Mouse (Mus musculus) embryo, embryonic 11.5 days (tissue): ENCODE measurements at regions not wholly inside any gene's neighbourhood (a gene's known extent, or its start where the extent isn't known, plus 50 kb on each side); places are given as distances from the start of the nearest gene placed in this dataset.
"Not testable (repeated sequence)": the region's sequence is repeated elsewhere in the genome, so short reads cannot be mapped to it uniquely, and the experiment has no call there.

Source experiments
- DNase-seq: peaks from one replicate; pipeline ENCODE4 v3.0.0-alpha.2; 2012; ENCODE audit warnings: low read depth, low spot score

DNA sequence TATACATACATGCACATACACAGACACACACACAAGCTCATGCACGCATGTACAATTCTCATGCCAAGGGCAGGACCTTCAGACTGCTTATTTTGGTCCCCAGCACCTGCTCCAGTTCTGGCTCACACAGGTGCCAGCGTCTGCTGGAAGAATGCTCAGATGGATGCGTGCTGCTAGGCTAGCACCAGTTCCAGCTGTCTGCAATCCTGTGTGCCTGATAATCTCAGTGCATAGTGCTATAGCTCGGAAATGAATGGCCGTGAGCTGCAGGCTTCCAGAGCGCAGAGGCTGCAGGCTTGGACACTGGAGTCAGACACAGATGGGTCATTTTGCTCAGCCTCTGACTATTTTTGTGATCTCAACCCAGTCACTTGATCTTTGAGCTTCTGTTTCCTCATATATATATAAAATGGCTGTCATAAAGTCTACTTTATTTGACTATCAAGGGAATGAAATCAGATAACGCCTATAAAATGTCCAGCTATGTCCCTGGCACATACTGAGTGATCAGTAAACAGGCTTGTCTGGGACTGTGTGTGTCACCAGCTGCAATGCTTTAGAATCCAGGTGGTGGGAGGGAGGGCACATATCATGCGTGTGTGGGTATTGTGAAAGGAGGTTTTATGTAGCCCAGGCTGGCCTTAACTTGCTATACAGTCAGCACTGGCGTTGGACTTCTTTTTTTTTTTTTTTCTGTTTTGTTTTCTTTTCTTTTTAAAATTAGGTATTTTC is 91.7 kb upstream of the Eif4g2 start:
- DNase-seq = no peak

DNA sequence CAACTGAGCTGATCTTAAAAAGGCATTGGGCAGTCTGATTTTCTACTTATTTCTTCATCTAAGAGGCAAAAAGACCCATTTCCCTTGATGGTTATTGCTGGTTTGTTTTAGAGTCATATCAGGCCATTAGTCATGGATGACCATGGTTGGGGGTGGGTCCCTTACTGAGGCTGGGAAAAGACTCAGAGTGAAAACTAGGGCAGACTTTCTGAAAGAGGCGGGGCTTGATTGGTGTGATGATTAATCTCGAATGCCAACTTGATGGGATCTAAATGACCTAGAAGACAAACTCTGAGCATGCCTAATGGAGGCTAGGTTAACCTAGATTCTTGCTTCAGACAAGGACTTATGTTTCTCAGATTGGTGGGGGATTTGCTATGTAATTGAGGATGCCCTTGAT is 89.2 kb upstream of the Eif4g2 start:
- DNase-seq = no peak

DNA sequence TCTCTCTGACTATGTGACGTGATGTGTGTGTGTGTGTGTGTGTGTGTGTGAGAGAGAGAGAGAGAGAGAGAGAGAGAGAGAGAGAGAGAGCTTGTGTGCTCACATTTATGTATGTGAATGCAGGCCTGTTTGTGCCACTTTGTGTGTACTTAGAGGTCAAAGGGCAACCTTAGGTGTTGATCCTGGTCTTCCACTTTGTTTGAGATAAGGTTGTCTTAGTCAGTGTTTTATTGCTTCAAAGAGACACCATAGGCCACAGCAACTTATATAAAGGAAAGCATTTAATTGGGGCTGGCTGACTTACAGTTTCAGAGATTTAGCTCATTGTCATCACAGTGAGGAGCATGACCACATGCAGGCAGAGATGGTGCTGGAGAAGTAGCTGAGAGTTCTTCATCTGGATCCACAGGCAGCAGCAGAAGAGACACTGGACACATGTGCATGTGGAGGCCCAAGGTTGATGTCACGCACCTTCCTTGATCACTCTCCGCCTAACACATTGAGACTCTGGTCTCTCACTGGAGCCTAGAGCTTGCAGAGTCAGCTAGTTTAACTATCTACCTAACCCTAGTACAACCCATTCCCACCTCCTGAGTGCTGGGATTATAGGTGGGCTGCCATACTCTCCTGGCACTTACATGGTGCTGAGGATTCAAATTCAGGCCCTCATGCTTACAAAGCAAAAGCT is 85.9 kb upstream of the Eif4g2 start:
- DNase-seq = not testable (repeated sequence)

DNA sequence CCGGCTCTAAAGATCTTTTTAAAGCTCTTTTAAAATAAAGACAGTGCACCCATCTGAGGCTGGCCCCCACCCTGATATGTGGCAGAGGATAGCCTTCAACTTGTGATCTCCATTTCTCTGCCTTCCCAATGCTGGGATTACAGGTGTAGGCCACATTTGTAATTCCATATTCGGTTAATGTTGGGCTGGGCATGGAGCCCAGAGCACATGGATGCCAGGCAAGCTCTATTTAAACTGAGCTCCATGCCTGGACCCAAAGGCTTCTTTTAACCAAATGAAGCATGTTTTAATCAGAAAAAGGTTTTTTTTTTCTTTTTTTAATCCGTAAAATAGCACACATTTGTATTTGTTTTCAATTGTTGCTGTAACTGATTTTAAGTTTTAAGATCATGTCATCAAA is 82.2 kb upstream of the Eif4g2 start:
- no peak for DNase-seq

DNA sequence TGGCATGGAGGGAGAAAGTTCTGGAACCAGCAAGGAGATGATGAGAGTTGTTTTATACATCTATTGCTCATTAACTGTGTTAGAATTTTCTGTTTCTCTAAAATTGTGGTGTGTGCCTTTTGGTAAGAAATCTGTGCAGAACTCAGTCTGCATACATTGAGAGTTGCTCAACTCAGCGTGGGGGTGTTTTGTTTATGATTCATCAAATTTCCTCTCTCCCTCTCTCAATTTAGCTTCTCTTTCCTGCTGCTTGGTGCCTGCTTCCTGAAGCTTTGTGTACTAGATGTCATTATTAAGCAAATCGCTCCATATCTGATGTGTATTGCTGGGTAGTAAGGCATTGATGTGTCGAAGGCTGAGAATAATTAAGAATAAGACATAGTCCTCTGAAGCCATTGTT is 81.4 kb upstream of the Eif4g2 start:
- no peak for DNase-seq

DNA sequence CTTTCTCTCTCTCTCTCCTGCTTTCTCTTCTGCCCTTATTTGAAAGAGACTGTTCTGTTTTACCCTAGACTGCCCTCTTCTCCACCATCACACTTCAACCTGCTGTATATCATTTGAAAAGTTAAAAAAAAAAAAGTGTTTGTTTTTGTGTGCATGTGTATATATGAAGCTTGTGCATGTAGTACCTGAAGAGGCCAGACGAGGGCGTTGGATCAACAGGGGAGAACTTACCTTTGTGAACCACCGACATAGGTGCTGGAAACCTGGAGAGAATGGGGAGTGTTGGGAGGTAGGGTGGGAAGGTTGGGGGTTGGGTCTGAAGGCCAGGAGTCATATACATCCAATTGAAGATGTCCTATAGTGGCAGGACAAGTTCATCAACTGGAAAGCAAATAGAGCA is 81.0 kb upstream of the Eif4g2 start:
- no peak for DNase-seq

DNA sequence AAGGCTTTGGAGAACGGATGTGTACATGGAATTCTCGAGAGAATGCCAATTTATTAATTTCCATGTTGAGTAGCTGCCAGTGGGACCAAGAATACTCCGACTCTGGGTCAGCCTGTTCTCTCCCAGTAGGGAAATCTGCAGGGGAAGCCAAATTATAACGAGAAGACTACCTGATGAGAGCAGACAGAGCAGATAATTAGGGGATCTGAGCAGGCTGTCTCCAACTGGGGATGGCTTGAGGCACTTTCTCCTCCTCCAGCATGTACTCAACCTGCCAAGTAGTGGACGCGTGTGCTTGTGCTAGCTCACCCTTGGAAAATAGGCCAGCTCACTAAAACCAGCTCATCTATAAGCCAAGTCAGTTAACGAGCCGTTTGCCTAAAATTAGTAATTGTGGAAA is 80.5 kb upstream of the Eif4g2 start:
- no peak for DNase-seq

DNA sequence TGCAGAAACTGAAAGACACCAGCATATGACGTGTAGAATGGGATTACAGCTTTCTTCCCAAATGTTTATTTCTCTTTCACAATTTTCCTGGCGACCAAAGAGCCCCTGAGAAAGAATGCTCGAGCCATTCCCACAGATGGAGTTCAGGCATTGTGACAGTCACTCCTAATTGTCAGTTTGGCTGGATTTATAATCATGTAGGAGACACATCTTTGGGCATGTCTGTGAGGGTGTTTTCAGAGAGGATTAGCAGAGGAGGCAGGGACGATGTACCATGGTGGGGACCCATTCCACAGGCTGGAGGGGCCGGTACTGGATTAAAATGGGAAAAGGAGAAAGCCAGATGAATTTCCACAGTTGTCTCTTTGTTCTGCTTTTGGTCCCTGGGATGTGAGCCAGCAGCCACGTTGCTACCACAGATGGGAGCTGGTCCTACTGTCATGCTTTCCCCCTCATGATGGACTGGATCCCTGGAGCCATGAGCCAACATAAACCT is 76.0 kb upstream of the Eif4g2 start:
- no peak for DNase-seq

DNA sequence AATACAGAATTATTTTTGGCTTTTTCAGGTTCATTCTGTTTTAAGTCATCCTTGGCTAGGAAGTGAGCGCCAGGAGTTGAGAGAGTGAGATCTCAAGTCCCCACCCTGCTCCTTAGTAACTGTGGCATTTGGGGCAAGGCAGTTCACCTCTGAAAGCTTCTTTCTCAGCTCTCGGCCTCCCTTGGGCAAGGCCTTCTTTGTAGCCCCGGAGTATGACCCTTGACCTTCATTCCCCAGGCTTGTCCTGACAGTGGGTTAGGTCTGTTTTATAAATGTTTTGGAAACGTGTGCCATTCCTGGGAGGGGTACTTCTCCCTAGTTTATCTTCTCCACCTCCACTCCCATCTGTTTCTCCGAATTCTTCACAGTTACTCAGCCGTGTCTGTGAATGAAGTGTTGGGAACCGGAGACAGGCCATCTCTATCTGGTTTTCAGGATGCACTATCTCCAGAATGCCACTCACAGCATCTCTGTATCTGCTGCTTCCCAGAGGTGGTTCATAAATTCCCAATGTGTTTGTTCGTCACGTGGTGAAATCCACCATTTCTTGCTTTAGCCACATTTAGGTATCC is 75.0 kb upstream of the Eif4g2 start:
- DNase-seq = no peak

DNA sequence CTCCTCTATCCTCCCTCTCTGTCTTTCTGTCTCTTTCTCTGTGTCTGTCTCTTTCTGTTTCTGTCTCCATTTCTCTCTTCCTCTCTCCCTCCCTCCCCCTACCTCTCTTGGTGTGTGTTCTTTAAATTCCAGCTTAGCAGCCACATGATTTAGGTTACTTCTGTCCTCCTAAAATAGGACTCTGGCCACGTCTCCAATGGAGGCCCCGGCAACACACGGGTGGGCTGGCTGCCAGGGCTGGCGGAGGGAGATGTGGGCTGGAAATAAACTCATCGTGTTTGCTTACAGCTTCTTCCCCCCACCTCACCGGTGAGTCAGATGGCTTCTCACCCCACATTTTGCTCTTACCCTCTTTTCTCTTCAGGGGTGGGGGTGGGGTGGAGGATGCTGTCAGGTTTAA is 74.5 kb upstream of the Eif4g2 start:
- DNase-seq = no peak

DNA sequence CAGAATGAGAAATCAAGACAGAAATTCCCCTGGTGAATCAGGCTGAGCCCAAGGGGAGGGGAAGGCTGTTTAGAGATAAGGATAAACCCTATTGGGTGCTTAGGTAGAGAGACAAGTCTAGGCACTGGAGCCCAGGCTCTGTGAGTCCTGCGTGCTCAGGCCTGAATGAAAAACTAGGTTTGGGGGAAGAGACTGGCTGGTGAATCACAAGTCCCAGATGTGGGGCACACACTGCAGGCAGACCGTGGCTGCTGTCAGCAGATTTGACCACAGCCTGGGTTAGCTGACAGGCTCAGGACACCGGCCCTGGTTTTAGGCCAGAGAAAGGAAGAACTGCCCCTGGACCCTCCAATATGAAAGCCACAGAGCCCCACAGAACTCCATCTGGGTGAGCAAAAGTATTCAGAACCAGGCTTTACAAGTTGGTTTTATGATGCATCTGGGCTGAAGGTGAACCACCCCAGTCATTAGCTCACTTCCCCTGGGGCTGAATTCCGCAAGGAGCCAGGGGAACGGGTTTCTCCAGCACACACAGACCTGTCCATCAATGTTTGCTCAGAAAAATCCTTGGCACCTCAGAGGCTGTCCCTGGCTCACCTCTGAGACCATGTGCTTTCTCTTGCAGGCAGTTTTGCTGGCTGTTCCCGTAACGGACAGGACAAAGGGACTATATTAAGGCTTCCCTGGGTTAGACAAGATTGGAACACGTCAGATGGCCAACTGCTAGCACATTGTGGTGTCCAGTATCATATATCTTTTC is 73.8 kb upstream of the Eif4g2 start:
- no peak for DNase-seq

DNA sequence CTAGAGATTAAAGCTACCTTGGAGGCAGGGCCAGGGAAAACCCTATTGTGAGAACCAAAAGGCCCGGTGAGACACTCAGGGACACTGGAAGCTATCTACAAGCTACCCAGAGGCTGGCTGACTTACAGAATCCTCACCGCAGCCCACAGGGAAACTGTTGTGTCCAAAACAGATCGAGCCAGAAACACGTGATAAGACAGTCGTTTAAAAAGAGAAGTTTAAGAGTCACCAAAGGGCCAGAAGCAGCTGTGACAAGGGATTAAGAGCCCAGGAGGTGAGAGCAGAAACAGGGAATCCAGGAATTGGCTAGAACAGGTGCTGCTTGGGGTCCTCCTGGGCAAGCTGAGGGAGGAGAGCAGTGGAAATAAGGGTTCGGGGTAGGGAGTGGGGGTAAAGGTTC is 73.2 kb upstream of the Eif4g2 start:
- no peak for DNase-seq

DNA sequence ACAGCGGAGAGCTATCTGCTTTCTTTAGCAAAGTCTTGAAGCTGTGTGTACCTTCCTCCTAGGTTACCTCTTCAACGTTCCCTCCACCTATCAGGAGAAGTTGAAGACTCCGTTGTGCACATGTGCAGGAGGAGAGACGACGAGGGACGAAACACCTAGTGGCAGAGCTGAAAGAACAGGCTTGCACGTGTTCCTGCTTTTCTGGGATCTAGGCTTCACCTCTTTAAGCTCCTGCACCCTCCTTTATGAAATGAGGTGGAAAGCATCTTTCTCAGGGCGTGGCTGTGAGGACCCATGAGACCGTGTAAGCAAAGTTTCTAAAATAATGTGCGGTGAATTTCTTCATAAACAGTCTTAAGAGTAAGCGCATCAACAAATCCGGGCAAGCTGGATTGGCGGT is 71.4 kb upstream of the Eif4g2 start:
- DNase-seq = no peak

DNA sequence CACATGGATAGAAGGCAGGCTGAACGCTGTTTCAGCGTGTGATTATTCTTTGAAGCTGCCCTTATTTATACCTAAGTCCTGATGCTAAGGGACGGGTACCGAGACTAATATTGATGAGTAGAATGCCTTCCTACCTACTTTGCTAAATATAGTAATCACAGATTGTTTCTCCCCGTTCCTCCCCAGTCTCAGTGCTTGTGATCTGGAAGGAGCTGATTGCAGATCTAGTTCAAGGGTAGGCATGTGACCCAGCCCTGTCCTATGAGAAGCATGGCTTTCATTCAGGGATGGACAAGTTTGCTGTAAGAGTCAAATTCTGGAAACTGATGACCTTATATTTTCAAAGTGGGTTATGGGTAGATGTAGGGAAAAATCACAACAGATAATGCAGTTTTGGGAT is 67.7 kb upstream of the Eif4g2 start:
- DNase-seq = no peak

DNA sequence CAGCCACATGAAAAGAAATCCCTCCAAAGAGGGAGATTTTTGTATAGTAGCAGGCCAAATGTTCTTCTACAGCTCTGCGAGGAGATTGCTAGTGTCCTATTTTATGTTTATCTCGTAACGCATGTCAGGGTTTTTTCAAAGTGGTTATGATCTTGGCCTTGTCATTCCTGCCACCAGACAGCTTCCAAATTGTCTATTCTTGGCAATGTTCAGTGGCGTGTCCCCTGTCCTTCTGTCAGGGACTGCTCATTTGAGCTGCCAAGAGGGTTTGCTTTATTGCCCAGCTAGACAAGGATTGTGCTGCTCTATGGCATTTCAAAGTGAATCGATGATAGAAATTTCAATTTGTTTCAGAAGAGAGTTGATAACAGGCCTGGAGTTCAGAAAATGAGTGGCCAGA is 67.3 kb upstream of the Eif4g2 start:
- no peak for DNase-seq

DNA sequence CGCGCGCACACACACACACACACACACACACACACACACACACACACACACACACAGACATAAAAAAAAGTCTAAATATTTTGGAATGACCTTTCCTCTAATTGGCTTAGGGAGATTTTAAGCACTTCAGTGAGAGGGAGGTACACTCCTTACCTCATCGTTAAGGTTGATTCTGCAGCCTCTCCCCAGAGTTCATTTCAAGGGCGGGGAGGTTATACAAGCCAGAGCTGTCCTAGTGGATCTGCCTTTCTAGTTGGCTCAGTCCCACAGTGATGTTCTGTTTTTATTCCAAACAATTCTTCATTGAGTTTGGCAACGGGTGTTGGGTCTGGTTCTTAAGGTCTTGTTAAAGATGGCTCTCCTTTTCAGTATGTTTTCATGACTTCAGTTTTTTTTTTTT is 64.8 kb upstream of the Eif4g2 start:
- no peak for DNase-seq

DNA sequence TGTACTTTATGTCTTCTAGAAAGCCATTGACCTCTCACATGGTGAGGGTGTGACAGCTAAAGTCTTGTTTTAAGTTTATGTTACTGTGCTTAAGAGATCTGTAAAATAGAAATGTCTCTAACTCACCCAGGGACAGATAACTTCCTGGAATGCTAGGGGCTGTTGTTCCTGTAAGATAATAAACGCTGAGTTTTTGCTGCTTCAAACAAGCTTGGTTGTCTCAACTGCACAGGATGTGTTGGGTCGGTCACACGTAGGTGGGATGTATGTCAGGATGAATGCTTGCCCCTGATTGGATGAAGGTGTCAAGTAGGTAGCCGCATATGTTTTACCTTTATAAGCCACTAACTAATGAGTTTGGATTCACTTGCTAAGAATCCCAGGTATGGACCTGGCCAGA is 63.8 kb upstream of the Eif4g2 start:
- no peak for DNase-seq

DNA sequence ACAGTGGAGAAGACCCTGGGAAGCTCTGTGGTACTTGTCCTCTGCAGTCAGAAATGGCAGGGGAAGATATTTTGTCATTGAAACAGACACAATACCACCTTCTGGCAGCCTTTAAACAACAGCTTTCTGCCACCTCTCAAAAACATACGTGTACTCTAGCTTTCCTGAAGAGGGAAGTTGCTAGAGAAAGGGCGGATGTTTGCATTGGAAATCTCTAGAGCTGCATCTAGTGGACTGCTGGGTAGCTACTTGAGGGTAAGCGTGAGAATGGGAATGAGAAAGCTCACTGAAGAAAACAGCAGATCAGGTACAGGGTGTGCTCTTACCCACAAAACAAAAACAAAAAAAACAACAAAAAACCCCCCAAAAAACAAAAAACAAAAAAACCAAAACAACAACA is 61.4 kb upstream of the Eif4g2 start:
- no peak for DNase-seq

DNA sequence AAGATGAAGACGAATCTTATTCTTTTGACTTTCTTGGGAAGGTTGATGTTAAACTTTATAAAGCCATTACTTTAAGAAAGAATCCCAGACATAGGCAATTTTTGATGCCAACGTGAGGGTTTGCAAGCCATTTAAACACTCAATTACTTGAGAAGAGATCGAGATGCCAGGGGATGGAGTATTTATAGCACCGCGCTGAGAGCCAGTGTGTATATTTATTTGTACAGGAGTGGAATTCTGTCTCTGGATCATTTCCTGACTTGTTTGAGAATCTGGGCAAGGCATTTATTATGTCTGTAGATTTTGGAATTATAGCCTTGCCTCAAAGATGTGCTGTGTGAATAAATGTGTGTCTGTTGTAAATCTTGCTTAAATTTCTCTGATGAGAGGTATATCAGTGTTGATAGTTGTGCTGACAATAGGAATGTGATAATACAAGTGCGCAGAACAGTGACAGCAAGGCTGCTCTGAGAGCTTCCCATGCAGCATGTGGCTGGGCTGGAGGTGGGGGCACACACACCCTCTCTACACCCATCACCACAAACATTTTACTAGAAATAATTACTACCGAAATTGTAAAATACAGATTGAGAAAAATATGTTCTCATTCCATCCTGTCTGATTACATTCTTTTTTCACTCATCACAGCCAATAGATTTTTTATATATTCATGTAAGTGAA is 58.6 kb upstream of the Eif4g2 start:
- DNase-seq = no peak

DNA sequence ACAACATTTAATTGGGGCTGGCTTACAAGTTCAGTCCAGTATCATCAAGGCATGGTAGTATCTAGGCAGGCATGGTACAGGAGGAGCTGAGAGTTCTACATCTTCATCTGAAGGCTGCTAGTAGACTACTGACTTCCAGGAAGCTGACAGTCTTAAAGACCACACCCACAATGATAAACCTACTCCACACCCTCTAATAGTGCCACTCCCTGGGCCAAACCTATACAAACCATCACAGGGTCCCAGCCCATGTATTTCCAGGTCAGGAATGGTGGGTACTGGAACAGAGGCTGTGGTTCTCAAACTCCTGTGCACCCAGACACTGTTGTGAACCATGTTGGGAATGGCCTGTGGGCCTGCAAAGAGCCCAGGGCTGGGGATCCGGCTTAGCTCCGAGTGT is 55.2 kb upstream of the Eif4g2 start:
- no peak for DNase-seq

DNA sequence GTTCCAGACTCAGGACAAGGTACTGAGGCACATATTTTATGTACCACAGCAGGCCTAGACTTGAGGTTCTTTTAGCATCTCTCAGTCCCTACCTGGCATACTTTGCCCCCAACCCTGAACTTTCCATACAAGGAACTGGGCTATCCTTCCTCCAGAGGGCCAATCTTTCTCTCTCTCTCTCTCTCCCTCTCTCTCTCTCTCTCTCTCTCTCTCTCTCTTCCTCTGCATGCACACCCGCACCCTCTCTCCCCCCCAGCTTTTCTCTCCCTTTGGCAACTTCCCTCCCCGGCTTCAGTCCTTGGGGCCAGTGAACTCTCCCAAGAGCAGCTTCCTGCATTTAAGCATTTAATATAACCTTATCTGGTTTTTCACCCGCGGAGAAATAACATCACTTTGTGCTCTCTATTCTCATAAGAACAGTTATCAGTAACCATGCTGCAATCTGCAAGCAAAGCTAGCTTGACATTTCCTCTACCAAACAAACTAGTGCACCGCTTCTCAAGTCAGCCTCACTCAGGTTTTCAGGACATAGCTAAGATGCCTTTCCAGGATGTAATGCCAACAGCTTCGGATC is 53.3 kb upstream of the Eif4g2 start:
- DNase-seq = no peak
